Mouse (Mus musculus): ENCODE measurements around the gene Zfp938. TPM values are rescaled to one million over a fixed set of nuclear protein-coding genes. Genes with fewer than 3 reads are reported as not detected.

Zfp938 gene
- 0.35 and 1.1 TPM in 2 replicates for polyA plus RNA-seq (2012; rRNA removed; ENCODE audit: low replicate concordance)

GRCm38 (mm10) chr10:82240742-82241400 lies at the start of gene Zfp938:
TSS of gene Zfp938 (minus strand) at chr10:82241280.

Other genes with a start within 250 kb of the Zfp938 start
- 1.0 and 1.8 TPM in 2 replicates for gene Zfp873, start 193.2 kb downstream of the Zfp938 start, polyA plus RNA-seq (2012; rRNA removed; ENCODE audit: low replicate concordance)
- 0.22 TPM in 1 of 2 replicates, not detected in the other for gene BC024063, start 157.9 kb downstream of the Zfp938 start, polyA plus RNA-seq (2012; rRNA removed; ENCODE audit: low replicate concordance)
- gene AU041133, start 113.3 kb downstream of the Zfp938 start, polyA plus RNA-seq (2012; rRNA removed; ENCODE audit: low replicate concordance): 0.16 and 0.45 TPM in 2 replicates
- not detected in 2 replicates for gene 4932415D10Rik, start 75.3 kb upstream of the Zfp938 start, polyA plus RNA-seq (2012; rRNA removed; ENCODE audit: low replicate concordance)
- 0.05 and 0.56 TPM in 2 replicates for gene Gm4924, start 113.0 kb upstream of the Zfp938 start, polyA plus RNA-seq (2012; rRNA removed; ENCODE audit: low replicate concordance)

Data from mammary gland, adult 2 months (tissue).